ENCODE assay signal across 7 mouse cellular contexts in genomic region chr8:120416173-120416521, GRCm38 (mm10).
DNase-seq lines count a peak whose midpoint lies in the region; ATAC-seq and TF ChIP-seq lines count a peak whose summit lies in the region.

No protein-coding gene starts in this region.

- WGBS in midbrain, embryonic 11.5 days, result 45% methylated on average over 8 of the region's 8 CpGs

- TF ChIP-seq POLR2A in cortical plate, adult 2 months (IDR thresholded peaks at IDR 0.05; ENCODE audit: extremely low read depth, insufficient read depth, low read length), result no peak
- no peak for TF ChIP-seq POLR2A in embryonic fibroblast, embryonic 13.5 days (IDR thresholded peaks at IDR 0.05; ENCODE audit: low read depth, low read length)

- TF ChIP-seq CTCF in cortical plate, adult 2 months (IDR thresholded peaks at IDR 0.05; ENCODE audit: extremely low read depth, insufficient read depth, low read length), result no peak
- no peak for TF ChIP-seq CTCF in embryonic fibroblast, embryonic 13.5 days (IDR thresholded peaks at IDR 0.05; ENCODE audit: borderline replicate concordance, insufficient read depth, low read length)

- H3K9me3 ChIP-seq in midbrain, embryonic 11.5 days (ENCODE audit: control insufficient read depth, low read length), result no peaks in the 10 kb centered on the region

- no peak overlapping the region for H3K4me3 ChIP-seq in cortical plate, adult 2 months (ENCODE audit: insufficient read depth, low read length)
- H3K4me3 ChIP-seq in embryonic fibroblast, embryonic 13.5 days (ENCODE audit: insufficient read depth, low read length), result no peak overlapping the region
- no peak overlapping the region for H3K4me3 ChIP-seq in midbrain, embryonic 11.5 days (ENCODE audit: low read depth, low read length)

- H3K4me2 ChIP-seq in midbrain, embryonic 11.5 days, result peak overlapping the region; percentile 31

- H3K27ac ChIP-seq in cortical plate, adult 2 months (ENCODE audit: insufficient read depth, low read length), result 0 out of 2 replicates have a peak overlapping the region, but pooled peaks have one; percentile 13
- peak overlapping the region; percentile 9; the same call in 1 of the 2 replicates for H3K27ac ChIP-seq in embryonic fibroblast, embryonic 13.5 days (ENCODE audit: insufficient read depth, low read length)
- peak overlapping the region; percentile 92 for H3K27ac ChIP-seq in midbrain, embryonic 11.5 days (ENCODE audit: low read depth, low read length)

- no peak; the same call in 1 of the 2 replicates for ATAC-seq in midbrain, embryonic 11.5 days (ENCODE audit: low FRiP score)

- peak; percentile 55 for DNase-seq in kidney, postnatal 10 days
- DNase-seq in midbrain, embryonic 11.5 days (ENCODE audit: low spot score, missing footprints), result no peak
- no peak for DNase-seq in testis, postnatal 14 days (ENCODE audit: low spot score)
- DNase-seq in embryo, embryonic 10 days (ENCODE audit: low spot score), result no peak
- DNase-seq in urinary bladder, adult 18-20 months (ENCODE audit: low spot score in 2 of 2), result no peak

- no peaks in the 10 kb centered on the region for H3K36me3 ChIP-seq in midbrain, embryonic 11.5 days (ENCODE audit: control insufficient read depth, insufficient read depth, low read length)

- H3K4me1 ChIP-seq in cortical plate, adult 2 months (ENCODE audit: control insufficient read depth, insufficient read depth, low read length), result peaks cover 10% of the 10 kb centered on the region
- peaks cover 14% of the 10 kb centered on the region; the same call in 1 of the 2 replicates for H3K4me1 ChIP-seq in embryonic fibroblast, embryonic 13.5 days (ENCODE audit: control insufficient read depth, insufficient read depth, low read length)
- peaks cover 51% of the 10 kb centered on the region for H3K4me1 ChIP-seq in midbrain, embryonic 11.5 days (ENCODE audit: control insufficient read depth, insufficient read depth, low read length)

- peak overlapping the region; percentile 61; the same call in 1 of the 2 replicates for H3K9ac ChIP-seq in midbrain, embryonic 11.5 days (ENCODE audit: low read length)

- H3K27me3 ChIP-seq in midbrain, embryonic 11.5 days (ENCODE audit: control insufficient read depth, insufficient read depth, low read length), result no peaks in the 10 kb centered on the region; the same call in none of the 2 replicates

Comparison
In these comparisons a context has a peak if more than half of its experiments do, and no peak if none do; other contexts are left out.
1. H3K27ac ChIP-seq: peak in every context shown above with its lines; median percentile 92 in midbrain, embryonic 11.5 days; 13 in cortical plate, adult 2 months; 9 in embryonic fibroblast, embryonic 13.5 days.